Mouse (Mus musculus) R1 (cell line): ENCODE measurements around the gene Phospho1.
"Not testable (repeated sequence)": the region's sequence is repeated elsewhere in the genome, so short reads cannot be mapped to it uniquely, and the experiment has no call there.

Source experiments
- DNase-seq: peaks from one replicate; pipeline ENCODE4 v3.0.0-alpha.2; 2018; ENCODE audit warnings: low read depth, low spot score

Gene Phospho1

GRCm38 (mm10) chr11:95860071-95860490, 35.8 kb downstream of the Phospho1 start:
- DNase-seq = peak; percentile 46

- DNase-seq = no peak
Measured at GRCm38 (mm10) chr11:95861397-95861796, 37.1 kb downstream of the Phospho1 start.

GRCm38 (mm10) chr11:95869442-95869841, 45.1 kb downstream of the Phospho1 start:
- no peak for DNase-seq

GRCm38 (mm10) chr11:95869918-95870470, 45.7 kb downstream of the Phospho1 start:
- DNase-seq = no peak

GRCm38 (mm10) chr11:95875804-95876203, 51.5 kb downstream of the Phospho1 start:
- DNase-seq = peak; percentile 85

GRCm38 (mm10) chr11:95876296-95876695, 52.0 kb downstream of the Phospho1 start:
- DNase-seq = peak; percentile 91

GRCm38 (mm10) chr11:95879861-95880260, 55.6 kb downstream of the Phospho1 start:
- not testable (repeated sequence) for DNase-seq
